Mouse (Mus musculus) kidney, postnatal 10 days (tissue): ENCODE measurements around the gene Rhbdl1.
"Not testable (repeated sequence)": the region's sequence is repeated elsewhere in the genome, so short reads cannot be mapped to it uniquely, and the experiment has no call there.

Source experiments
- DNase-seq: peaks from one replicate; pipeline ENCODE4 v3.0.0; 2021; ENCODE audit warnings: mixed read lengths

Rhbdl1 gene

GRCm38 (mm10) chr17:25871566-25871965, 34.5 kb upstream of the Rhbdl1 start:
- DNase-seq, result not testable (repeated sequence)

DNA sequence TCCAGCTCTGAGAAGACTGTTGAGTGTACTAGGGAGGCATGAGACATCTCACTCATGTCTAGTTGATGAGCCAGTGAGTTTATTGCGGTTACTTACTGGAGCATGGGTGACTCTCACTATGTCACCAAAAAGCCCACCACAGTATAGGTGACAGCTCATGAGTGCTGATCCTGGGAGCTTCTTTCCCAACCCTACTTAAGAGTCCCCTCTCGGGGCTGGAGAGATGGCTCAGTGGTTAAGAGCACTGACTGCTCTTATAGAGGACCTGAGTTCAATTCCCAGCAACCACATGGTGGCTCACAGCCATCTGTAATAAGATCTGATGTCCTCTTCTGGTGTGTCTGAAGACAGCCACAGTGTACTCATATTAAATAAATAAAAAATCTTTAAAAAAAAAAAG, 32.9 kb upstream of the Rhbdl1 start:
- no peak for DNase-seq

DNA sequence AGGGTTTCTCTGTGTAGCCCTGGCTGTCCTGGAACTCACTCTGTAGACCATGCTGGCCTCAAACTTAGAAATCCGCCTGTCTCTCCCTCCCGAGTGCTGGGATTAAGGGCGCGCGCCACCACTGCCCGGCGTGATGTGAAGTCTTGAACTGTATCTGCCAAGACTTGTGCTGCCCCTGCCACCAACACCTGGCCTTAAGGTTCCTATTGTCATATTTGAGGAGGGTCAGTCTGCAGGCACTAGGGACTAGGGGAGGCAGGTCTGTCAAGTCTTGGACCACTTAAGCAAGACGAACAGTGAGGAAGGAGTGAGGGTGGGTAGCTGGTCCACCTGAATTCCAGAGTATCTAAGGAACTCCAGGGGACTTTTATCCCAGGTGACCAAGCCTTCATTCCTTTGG, 32.4 kb upstream of the Rhbdl1 start:
- no peak for DNase-seq

DNA sequence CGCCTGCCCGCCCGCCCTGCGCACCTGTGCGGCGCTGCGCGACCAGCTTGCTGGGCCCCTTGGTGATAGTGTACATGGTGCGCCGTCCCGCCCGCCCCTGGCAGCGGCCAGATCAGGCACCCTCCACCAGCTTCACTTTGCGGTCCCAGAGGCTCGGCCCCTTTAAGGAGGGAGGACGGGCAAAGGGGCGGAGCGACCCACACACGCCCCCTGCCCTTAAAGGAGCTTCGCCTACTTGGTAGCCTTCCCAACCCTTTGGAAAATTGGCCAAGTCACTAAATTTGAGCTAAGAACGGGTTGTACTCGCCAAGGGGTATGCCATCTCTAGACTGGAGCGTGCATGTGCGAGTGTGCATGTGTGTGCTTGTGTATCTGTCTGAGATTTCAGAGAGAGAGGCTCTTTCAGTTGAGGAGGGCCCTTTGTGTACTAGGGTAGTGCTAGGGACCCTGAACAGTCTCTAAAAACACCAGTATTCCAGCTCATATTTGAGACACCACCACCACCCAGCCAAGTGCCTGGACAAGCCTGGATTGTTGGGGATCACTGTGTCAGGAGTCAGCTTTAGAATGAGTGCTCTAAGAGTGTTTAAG, 31.6 kb upstream of the Rhbdl1 start, which contains the start of gene Mcrip2:
Gene Mcrip2, minus strand, starts transcription at position 164 of the 591 bp plus-strand sequence.
- peak; percentile 89 for DNase-seq

GRCm38 (mm10) chr17:25867836-25868600, 30.9 kb upstream of the Rhbdl1 start:
- peak; percentile 78 for DNase-seq

- DNase-seq, result no peak
Measured at GRCm38 (mm10) chr17:25867509-25867835, 30.4 kb upstream of the Rhbdl1 start.

- no peak for DNase-seq
Measured at GRCm38 (mm10) chr17:25866172-25866571, 29.1 kb upstream of the Rhbdl1 start.

GRCm38 (mm10) chr17:25865288-25865687, 28.2 kb upstream of the Rhbdl1 start:
- no peak for DNase-seq

GRCm38 (mm10) chr17:25864311-25864710, 27.2 kb upstream of the Rhbdl1 start:
- DNase-seq, result no peak

GRCm38 (mm10) chr17:25863681-25864080, 26.6 kb upstream of the Rhbdl1 start:
- no peak for DNase-seq

- DNase-seq, result no peak
Measured at GRCm38 (mm10) chr17:25861704-25862612, 24.9 kb upstream of the Rhbdl1 start.

- DNase-seq, result peak; percentile 96
Measured at GRCm38 (mm10) chr17:25860832-25861703, 24.0 kb upstream of the Rhbdl1 start, which contains the start of gene Wdr90. Gene Wdr90 (minus strand): TSS chr17:25861501.

- DNase-seq, result no peak
Measured at GRCm38 (mm10) chr17:25860229-25860628, 23.1 kb upstream of the Rhbdl1 start.

DNA sequence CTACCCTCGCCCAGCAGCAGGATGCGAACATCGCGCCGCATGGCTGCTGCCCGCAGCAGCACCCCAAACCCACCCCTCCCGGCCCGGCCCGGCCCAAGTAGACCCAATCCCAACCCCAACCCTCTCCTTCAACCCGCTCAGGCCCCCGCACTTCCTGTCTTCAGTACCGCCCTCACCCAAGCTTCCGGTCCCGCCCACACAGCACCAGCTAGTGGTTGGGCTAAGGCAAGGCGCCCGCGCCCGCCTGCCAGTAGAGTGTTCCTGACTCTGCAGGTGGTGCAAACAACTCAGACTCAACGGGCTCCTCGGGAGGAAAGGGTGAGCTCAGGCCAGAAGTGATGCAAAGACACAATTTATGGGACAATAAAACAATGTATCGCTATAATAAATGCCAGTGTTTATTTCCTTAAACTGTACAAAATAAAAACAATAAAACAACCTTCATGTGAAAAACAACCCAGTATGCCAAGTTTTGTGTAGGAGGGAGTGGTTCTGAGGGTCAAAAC, 7.4 kb upstream of the Rhbdl1 start, which contains the start of gene Rhot2:
Gene Rhot2, minus strand, starts transcription at position 456 of the 506 bp plus-strand sequence.
- DNase-seq, result peak; percentile 97

GRCm38 (mm10) chr17:25843636-25844395, 6.7 kb upstream of the Rhbdl1 start:
- peak; percentile 21 for DNase-seq

DNA sequence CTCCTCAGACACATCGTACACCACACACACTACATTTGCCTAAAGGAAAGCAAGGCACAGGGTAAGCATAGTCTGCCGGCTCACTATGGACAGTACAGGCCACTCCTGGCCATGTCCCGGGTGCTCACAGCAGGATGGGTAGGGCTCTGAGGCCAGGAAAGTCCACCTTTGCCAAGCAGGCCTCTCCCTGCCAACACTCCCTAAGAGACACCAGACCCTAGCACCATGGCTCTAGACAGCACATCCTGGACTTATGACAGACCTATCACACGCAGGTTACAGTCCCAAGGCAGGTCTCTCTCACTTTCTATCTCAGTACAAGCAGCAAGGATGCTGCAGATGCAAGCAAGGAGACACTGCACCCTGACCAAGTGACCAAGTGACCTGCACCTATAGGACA, 6.0 kb upstream of the Rhbdl1 start:
- no peak for DNase-seq

GRCm38 (mm10) chr17:25842509-25842908, 5.4 kb upstream of the Rhbdl1 start:
- no peak for DNase-seq

GRCm38 (mm10) chr17:25841117-25841880, 4.2 kb upstream of the Rhbdl1 start, which contains the start of gene Gm20683:
Gene Gm20683 (minus strand): TSS chr17:25841763.
- no peak for DNase-seq

DNA sequence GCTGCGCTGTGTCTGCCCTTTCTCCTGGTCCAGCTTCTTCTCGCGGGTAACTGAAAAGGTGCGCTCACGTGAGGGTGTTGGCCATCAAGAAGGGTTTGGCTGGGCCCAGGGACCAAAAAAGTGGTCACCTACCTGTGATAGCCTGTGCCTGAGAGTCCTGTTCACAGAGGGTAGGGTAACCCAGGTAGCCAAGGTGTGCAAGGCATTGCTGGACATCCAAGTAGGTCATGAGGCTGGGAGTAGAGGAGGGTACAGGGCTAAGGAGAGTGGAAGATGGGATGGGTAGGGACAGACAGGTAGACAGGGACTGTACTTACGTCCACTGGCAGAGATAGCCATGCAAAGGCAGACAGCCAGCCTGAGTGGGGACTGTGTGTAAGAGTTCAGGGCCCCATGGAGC, 3.4 kb upstream of the Rhbdl1 start:
- DNase-seq, result no peak
